Mouse (Mus musculus) thymus, postnatal 25 days (tissue): Measurements from ENCODE around the gene Kcns3.
"Not testable (repeated sequence)": the region's sequence is repeated elsewhere in the genome, so short reads cannot be mapped to it uniquely, and the experiment has no call there.

Experiments
- DNase-seq: peaks from one replicate; pipeline ENCODE4 v3.0.0; 2022

The Kcns3 gene

GRCm38 (mm10) chr12:11071079-11071478, 79.8 kb downstream of the Kcns3 start:
- no peak for DNase-seq

GRCm38 (mm10) chr12:11066865-11067264, 84.0 kb downstream of the Kcns3 start:
- no peak for DNase-seq

GRCm38 (mm10) chr12:11052676-11053075, 98.2 kb downstream of the Kcns3 start:
- not testable (repeated sequence) for DNase-seq

DNA sequence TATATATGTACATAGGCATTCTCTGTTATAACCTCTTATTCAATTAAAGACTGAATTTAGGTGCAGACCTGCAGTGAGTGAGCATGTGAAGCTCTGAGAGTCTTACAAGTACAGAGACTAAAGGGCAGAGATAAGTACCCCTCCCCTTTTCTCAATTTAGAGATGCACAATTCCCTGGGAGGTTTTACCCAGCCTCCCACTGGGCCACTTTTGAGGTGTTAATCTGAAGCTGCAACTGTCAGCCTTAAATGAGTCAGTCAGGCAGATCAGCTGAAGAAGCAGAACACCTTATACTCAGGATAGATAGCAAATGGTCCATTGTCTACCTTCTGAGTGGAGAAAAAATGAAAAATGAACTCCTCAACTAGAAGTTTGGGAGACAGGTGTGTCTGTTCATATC, 109.0 kb downstream of the Kcns3 start:
- DNase-seq, result no peak
